Mouse (Mus musculus): Measurements from ENCODE around the gene Il1rl2.

DNA sequence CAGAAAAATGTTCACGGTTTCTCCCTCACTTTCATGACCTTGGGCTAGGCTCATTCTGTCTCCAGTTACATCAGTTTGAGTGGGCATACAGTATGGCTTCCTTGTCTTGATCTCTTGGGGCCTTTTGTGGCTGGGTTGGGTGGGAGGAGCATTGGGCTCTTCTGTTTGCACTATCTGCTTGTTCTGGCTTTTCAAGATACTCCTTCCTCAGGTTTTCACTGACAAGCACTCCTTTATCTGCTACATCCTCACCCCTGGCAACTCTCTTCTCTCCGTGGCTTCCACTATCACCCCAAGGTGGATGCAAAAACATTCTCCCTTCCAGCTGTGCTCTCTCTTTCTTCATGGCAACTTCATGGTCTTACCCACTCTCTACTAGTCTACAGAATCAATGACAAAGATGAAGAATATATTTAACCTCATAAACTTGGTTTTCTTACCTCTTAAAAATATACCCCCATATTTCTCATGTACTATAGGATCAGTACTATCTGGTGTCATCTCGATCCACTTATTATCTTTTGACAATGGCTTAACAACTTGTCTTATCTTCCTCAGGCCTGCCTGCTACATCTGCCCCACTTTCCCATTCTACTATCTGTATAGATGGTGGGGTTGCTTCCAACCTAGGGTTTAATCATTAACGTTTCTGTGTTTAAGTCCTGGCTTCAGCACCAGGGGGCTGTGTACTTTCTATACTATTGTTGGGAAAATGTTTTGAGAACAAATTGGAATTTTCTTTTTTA, 27.9 kb downstream of the Il1rl2 start:
- TF ChIP-seq CTCF (IDR thresholded peaks at IDR 0.05; ENCODE audit: low read depth) (no peak), EP300 (IDR thresholded peaks at IDR 0.05; ENCODE audit: low read depth) (no peak)

Data from heart, postnatal 0 days (tissue).